Mouse (Mus musculus) midbrain, embryonic 14.5 days (tissue): ENCODE measurements at regions not wholly inside any gene's neighbourhood (a gene's known extent, or its start where the extent isn't known, plus 50 kb on each side); places are given as distances from the start of the nearest gene placed in this dataset.

Experiments
- ATAC-seq: fragments of 200-750 bp; cut with Nextera tagmentation; 2 replicates; pipeline ENCODE4 v1.8.0; 2017; ENCODE audit warnings: moderate number of reproducible peaks, moderate library complexity; ENCODE audit not compliant: low FRiP score, low TSS enrichment
- DNase-seq: peaks from one replicate; pipeline ENCODE4 v3.0.0-alpha.2; 2015
- H3K27ac ChIP-seq: fragments of 300-500 bp; sonication (generic); replicated peaks from 2 replicates; pipeline ENCODE4 v1.5.1; 2014; ENCODE audit warnings: mild to moderate bottlenecking, low read depth, low read length, moderate library complexity
- H3K27me3 ChIP-seq: fragments of 300-500 bp; sonication (generic); 2 replicates; pipeline ENCODE4 v1.6.1; 2014; ENCODE audit warnings: low read length, control low read depth, mixed read lengths; ENCODE audit not compliant: control insufficient read depth, insufficient read depth
- H3K36me3 ChIP-seq: fragments of 300-500 bp; sonication (generic); 2 replicates; pipeline ENCODE4 v1.6.1; 2014; ENCODE audit warnings: low read length, control low read depth; ENCODE audit not compliant: control insufficient read depth, insufficient read depth
- H3K4me1 ChIP-seq: fragments of 300-500 bp; sonication (generic); 2 replicates; pipeline ENCODE4 v1.6.1; 2014; ENCODE audit warnings: mild to moderate bottlenecking, antibody characterized with exemption, low read length, control low read depth; ENCODE audit not compliant: control insufficient read depth, insufficient read depth
- H3K4me2 ChIP-seq: fragments of 300-500 bp; sonication (generic); 2 replicates; pipeline ENCODE4 v1.6.1; 2014; ENCODE audit warnings: mild to moderate bottlenecking, low read length, moderate library complexity
- H3K4me3 ChIP-seq: fragments of 300-500 bp; sonication (generic); replicated peaks from 2 replicates; pipeline ENCODE4 v1.5.1; 2014; ENCODE audit warnings: low read depth, low read length
- H3K9ac ChIP-seq: fragments of 300-500 bp; sonication (generic); replicated peaks from 2 replicates; pipeline ENCODE4 v1.6.1; 2014; ENCODE audit warnings: mild to moderate bottlenecking, low read length, moderate library complexity
- H3K9me3 ChIP-seq: fragments of 300-500 bp; sonication (generic); 2 replicates; pipeline ENCODE4 v1.6.1; 2016; ENCODE audit warnings: low read length, control low read depth, mixed read lengths; ENCODE audit not compliant: control insufficient read depth
- WGBS: fragments of 180-500 bp; shearing (Covaris S2); extraction: QIAGEN DNeasy Blood & Tissue Kit; methylation state at CpG from one replicate; pipeline ENCODE4 v1.1.7; 2014; 5-methylcytosine and 5-hydroxymethylcytosine counted together

GRCm38 (mm10) chr7:36071774-36072173 is 269.0 kb upstream of the Zfp507 start:
- DNase-seq = peak; percentile 82
- Histone ChIP-seq H3K27ac (no peak overlapping the region), H3K4me1 (peaks cover 22% of the 10 kb centered on the region; the same call in 1 of the 2 replicates), H3K36me3 (no peaks in the 10 kb centered on the region), H3K27me3 (peaks cover 4% of the 10 kb centered on the region; the same call in 1 of the 2 replicates), H3K4me3 (no peak overlapping the region), H3K9me3 (no peaks in the 10 kb centered on the region), H3K9ac (no peak overlapping the region), H3K4me2 (peak overlapping the region; percentile 44)
- no peak for ATAC-seq
- WGBS = 6% methylated on average over 13 of the region's 13 CpGs

GRCm38 (mm10) chr7:36066725-36067124 is 263.9 kb upstream of the Zfp507 start:
- WGBS = 63% methylated on average over 3 of the region's 3 CpGs
- H3K4me3 ChIP-seq = no peak overlapping the region
- 0 out of 2 replicates have a peak, but pooled peaks cover 10% of the 10 kb centered on the region for H3K4me1 ChIP-seq
- H3K36me3 ChIP-seq = no peaks in the 10 kb centered on the region
- no peak for ATAC-seq
- no peaks in the 10 kb centered on the region for H3K9me3 ChIP-seq
- DNase-seq = no peak
- H3K4me2 ChIP-seq = no peak overlapping the region
- no peak overlapping the region for H3K9ac ChIP-seq
- peaks cover 4% of the 10 kb centered on the region; the same call in 1 of the 2 replicates for H3K27me3 ChIP-seq
- no peak overlapping the region for H3K27ac ChIP-seq

- WGBS = 74% methylated on average over 4 of the region's 4 CpGs
- no peaks in the 10 kb centered on the region for H3K36me3 ChIP-seq
- no peak overlapping the region for H3K4me3 ChIP-seq
- no peaks in the 10 kb centered on the region for H3K27me3 ChIP-seq
- no peak overlapping the region for H3K4me2 ChIP-seq
- H3K9me3 ChIP-seq = no peaks in the 10 kb centered on the region
- no peak overlapping the region for H3K27ac ChIP-seq
- DNase-seq (no peak), ATAC-seq (no peak)
- no peak overlapping the region for H3K9ac ChIP-seq
- no peaks in the 10 kb centered on the region for H3K4me1 ChIP-seq
Measured at GRCm38 (mm10) chr7:36061679-36062078, 258.9 kb upstream of the Zfp507 start.

- no peaks in the 10 kb centered on the region for H3K36me3 ChIP-seq
- no peak for ATAC-seq
- no peaks in the 10 kb centered on the region for H3K27me3 ChIP-seq
- H3K27ac ChIP-seq = no peak overlapping the region
- no peak overlapping the region for H3K9ac ChIP-seq
- no peaks in the 10 kb centered on the region for H3K4me1 ChIP-seq
- no peak overlapping the region for H3K4me2 ChIP-seq
- H3K9me3 ChIP-seq = no peaks in the 10 kb centered on the region
- DNase-seq = no peak
- H3K4me3 ChIP-seq = no peak overlapping the region
- 75% methylated on average over 4 of the region's 4 CpGs for WGBS
Measured at GRCm38 (mm10) chr7:36060426-36060825, 257.6 kb upstream of the Zfp507 start.

GRCm38 (mm10) chr7:36046053-36046452 is 243.2 kb upstream of the Zfp507 start:
- 86% methylated on average over 8 of the region's 8 CpGs for WGBS
- DNase-seq = no peak
- no peak overlapping the region for H3K4me3 ChIP-seq

GRCm38 (mm10) chr7:36031881-36032280 is 229.1 kb upstream of the Zfp507 start:
- Histone ChIP-seq H3K27ac (no peak overlapping the region), H3K36me3 (no peaks in the 10 kb centered on the region), H3K4me2 (no peak overlapping the region), H3K9me3 (no peaks in the 10 kb centered on the region), H3K4me1 (no peaks in the 10 kb centered on the region), H3K27me3 (no peaks in the 10 kb centered on the region), H3K4me3 (no peak overlapping the region), H3K9ac (no peak overlapping the region)
- WGBS = 97% methylated on average over 3 of the region's 3 CpGs
- DNase-seq (no peak), ATAC-seq (no peak)

More at GRCm38 (mm10) chr7:36046053-36046452, 243.2 kb upstream of the Zfp507 start:
- no peaks in the 10 kb centered on the region for H3K36me3 ChIP-seq
- no peaks in the 10 kb centered on the region for H3K27me3 ChIP-seq
- H3K9ac ChIP-seq = no peak overlapping the region
- no peaks in the 10 kb centered on the region for H3K9me3 ChIP-seq
- no peaks in the 10 kb centered on the region for H3K4me1 ChIP-seq
- no peak overlapping the region for H3K27ac ChIP-seq
- ATAC-seq = no peak
- no peak overlapping the region for H3K4me2 ChIP-seq

- Histone ChIP-seq H3K27me3 (no peaks in the 10 kb centered on the region), H3K9ac (no peak overlapping the region), H3K27ac (no peak overlapping the region), H3K9me3 (no peaks in the 10 kb centered on the region), H3K36me3 (no peaks in the 10 kb centered on the region), H3K4me3 (no peak overlapping the region), H3K4me1 (no peaks in the 10 kb centered on the region), H3K4me2 (no peak overlapping the region)
- ATAC-seq = no peak
- no peak for DNase-seq
- 88% methylated on average over 10 of the region's 10 CpGs for WGBS
Measured at GRCm38 (mm10) chr7:36023015-36023414, 220.2 kb upstream of the Zfp507 start.

- H3K9ac ChIP-seq = no peak overlapping the region
- H3K4me1 ChIP-seq = no peaks in the 10 kb centered on the region
- H3K4me2 ChIP-seq = no peak overlapping the region
- no peak overlapping the region for H3K27ac ChIP-seq
- ATAC-seq (no peak), DNase-seq (no peak)
- H3K36me3 ChIP-seq = no peaks in the 10 kb centered on the region
- whole genome bisulfite sequencing = 87% methylated on average over 6 of the region's 6 CpGs
- H3K9me3 ChIP-seq = no peaks in the 10 kb centered on the region
- no peaks in the 10 kb centered on the region for H3K27me3 ChIP-seq
- no peak overlapping the region for H3K4me3 ChIP-seq
Measured at GRCm38 (mm10) chr7:36022489-36022888, 219.7 kb upstream of the Zfp507 start.

- H3K27ac ChIP-seq = no peak overlapping the region
- H3K4me1 ChIP-seq = no peaks in the 10 kb centered on the region
- no peaks in the 10 kb centered on the region for H3K27me3 ChIP-seq
- H3K9ac ChIP-seq = no peak overlapping the region
- no peak for ATAC-seq
- no peak overlapping the region for H3K4me3 ChIP-seq
- 82% methylated on average over 19 of the region's 19 CpGs for WGBS
- DNase-seq = no peak
- no peak overlapping the region for H3K4me2 ChIP-seq
- H3K36me3 ChIP-seq = no peaks in the 10 kb centered on the region
- no peaks in the 10 kb centered on the region for H3K9me3 ChIP-seq
Measured at GRCm38 (mm10) chr7:36016926-36017753, 214.3 kb upstream of the Zfp507 start.
